Mouse (Mus musculus): ENCODE results near the gene Rxrb. TPM values are rescaled to one million over a fixed set of nuclear protein-coding genes. Genes with fewer than 3 reads are reported as not detected.
"Not testable (repeated sequence)": the region's sequence is repeated elsewhere in the genome, so short reads cannot be mapped to it uniquely, and the experiment has no call there.

Gene Rxrb
- polyA plus RNA-seq (2015; fragmentation: Nextera tagmentation; extraction: Ambion mirVana), result 41.8 and 45.0 TPM in 2 replicates

- H3K36me3 ChIP-seq, result peaks cover 16% of the 10 kb centered on the region; the same call in 1 of the 2 replicates
- peaks cover 49% of the 10 kb centered on the region for H3K4me1 ChIP-seq (replicated peaks)
Observed at GRCm38 (mm10) chr17:34031465-34032173, at the start of gene Rxrb, which contains the start of gene Slc39a7. Rxrb (plus strand) TSS chr17:34031812. Slc39a7 (minus strand) TSS chr17:34031682.

GRCm38 (mm10) chr17:33982136-33982535 lies 49.5 kb upstream of the Rxrb start:
- WGBS, result 12% methylated on average over 8 of the region's 8 CpGs
- H3K4me3 ChIP-seq (replicated peaks), result not testable (repeated sequence)

More at GRCm38 (mm10) chr17:34031465-34032173, at the start of gene Rxrb, which contains the start of gene Slc39a7:
- no peaks in the 10 kb centered on the region for H3K9me3 ChIP-seq
- WGBS, result under 1% methylated on average over 80 of the region's 88 CpGs
- H3K4me3 ChIP-seq (replicated peaks), result peak within 1 kb of the TSS; percentile 96
- H3K27ac ChIP-seq, result peak within 1 kb of the TSS; percentile 97
- peak within 1 kb of the TSS; percentile 93 for H3K4me2 ChIP-seq (replicated peaks)
- peak; percentile 83 for ATAC-seq
- peak within 1 kb of the TSS; percentile 93 for H3K9ac ChIP-seq
- H3K27me3 ChIP-seq (replicated peaks), result no peaks in the 10 kb centered on the region

GRCm38 (mm10) chr17:33991788-33992664 lies 39.6 kb upstream of the Rxrb start:
- Histone ChIP-seq H3K4me3 (replicated peaks) (no peak overlapping the region), H3K4me1 (replicated peaks) (0 out of 2 replicates have a peak, but pooled peaks cover 2% of the 10 kb centered on the region), H3K4me2 (replicated peaks) (no peak overlapping the region), H3K9ac (no peak overlapping the region), H3K27ac (no peak overlapping the region), H3K36me3 (no peaks in the 10 kb centered on the region), H3K27me3 (replicated peaks) (peaks cover 10% of the 10 kb centered on the region; the same call in 1 of the 2 replicates), H3K9me3 (no peaks in the 10 kb centered on the region)
- 0 out of 2 replicates have a peak, but pooled peaks have one; percentile 31 for ATAC-seq
- 29% methylated on average over 10 of the region's 10 CpGs for WGBS

More at GRCm38 (mm10) chr17:33982136-33982535, 49.5 kb upstream of the Rxrb start:
- H3K9ac ChIP-seq; H3K27ac ChIP-seq; H3K9me3 ChIP-seq; ATAC-seq; H3K36me3 ChIP-seq; H3K4me1 ChIP-seq (replicated peaks): not testable (repeated sequence)
- Histone ChIP-seq H3K27me3 (replicated peaks) (peaks cover 17% of the 10 kb centered on the region), H3K4me2 (replicated peaks) (peak overlapping the region; percentile 80)

- Histone ChIP-seq H3K4me2 (replicated peaks) (no peak overlapping the region), H3K9ac (no peak overlapping the region), H3K4me3 (replicated peaks) (no peak overlapping the region), H3K27me3 (replicated peaks) (0 out of 2 replicates have a peak, but pooled peaks cover under 1% of the 10 kb centered on the region), H3K27ac (no peak overlapping the region), H3K36me3 (no peaks in the 10 kb centered on the region), H3K9me3 (no peaks in the 10 kb centered on the region), H3K4me1 (replicated peaks) (peaks cover 7% of the 10 kb centered on the region; the same call in 1 of the 2 replicates)
- ATAC-seq, result no peak
- WGBS, result 90% methylated on average over 8 of the region's 8 CpGs
Observed at GRCm38 (mm10) chr17:33994959-33995358, 36.7 kb upstream of the Rxrb start.

GRCm38 (mm10) chr17:33995651-33996050 lies 36.0 kb upstream of the Rxrb start:
- H3K4me3 ChIP-seq (replicated peaks), result no peak overlapping the region
- H3K4me1 ChIP-seq (replicated peaks), result peaks cover 11% of the 10 kb centered on the region; the same call in 1 of the 2 replicates
- no peaks in the 10 kb centered on the region for H3K36me3 ChIP-seq
- H3K4me2 ChIP-seq (replicated peaks), result no peak overlapping the region
- no peak overlapping the region for H3K9ac ChIP-seq
- ATAC-seq, result no peak
- WGBS, result 42% methylated on average over 3 of the region's 3 CpGs
- no peaks in the 10 kb centered on the region for H3K9me3 ChIP-seq
- no peak overlapping the region for H3K27ac ChIP-seq
- H3K27me3 ChIP-seq (replicated peaks), result 0 out of 2 replicates have a peak, but pooled peaks cover 5% of the 10 kb centered on the region

- 86% methylated on average over 2 of the region's 2 CpGs for WGBS
- not testable (repeated sequence) for H3K4me1 ChIP-seq (replicated peaks); ATAC-seq; H3K4me3 ChIP-seq (replicated peaks); H3K27me3 ChIP-seq (replicated peaks); H3K36me3 ChIP-seq; H3K4me2 ChIP-seq (replicated peaks); H3K9ac ChIP-seq; H3K9me3 ChIP-seq; H3K27ac ChIP-seq
Observed at GRCm38 (mm10) chr17:33997025-33997424, 34.6 kb upstream of the Rxrb start.

- not testable (repeated sequence) for H3K27ac ChIP-seq; H3K9ac ChIP-seq; H3K36me3 ChIP-seq; ATAC-seq; H3K9me3 ChIP-seq; H3K4me1 ChIP-seq (replicated peaks); H3K27me3 ChIP-seq (replicated peaks); H3K4me3 ChIP-seq (replicated peaks)
- 55% methylated on average over 5 of the region's 5 CpGs for WGBS
- peak overlapping the region; percentile 99 for H3K4me2 ChIP-seq (replicated peaks)
Observed at GRCm38 (mm10) chr17:33998697-33999096, 32.9 kb upstream of the Rxrb start.

GRCm38 (mm10) chr17:33999341-34000149 lies 32.1 kb upstream of the Rxrb start:
- Histone ChIP-seq H3K27ac (peak overlapping the region; percentile 29), H3K36me3 (no peaks in the 10 kb centered on the region), H3K4me3 (replicated peaks) (peak overlapping the region; percentile 58), H3K9me3 (no peaks in the 10 kb centered on the region), H3K9ac (peak overlapping the region; percentile 58), H3K27me3 (replicated peaks) (0 out of 2 replicates have a peak, but pooled peaks cover 5% of the 10 kb centered on the region), H3K4me1 (replicated peaks) (peaks cover 9% of the 10 kb centered on the region; the same call in 1 of the 2 replicates), H3K4me2 (replicated peaks) (peak overlapping the region; percentile 99)
- 2% methylated on average over 87 of the region's 87 CpGs for WGBS
- ATAC-seq, result peak; percentile 66

- H3K27me3 ChIP-seq (replicated peaks), result 0 out of 2 replicates have a peak, but pooled peaks cover 5% of the 10 kb centered on the region
- H3K4me2 ChIP-seq (replicated peaks), result peak within 1 kb of the TSS; percentile 99
- ATAC-seq, result peak; percentile 97
- WGBS, result under 1% methylated on average over 30 of the region's 30 CpGs
- peak within 1 kb of the TSS; percentile 58 for H3K9ac ChIP-seq
- H3K4me1 ChIP-seq (replicated peaks), result peaks cover 9% of the 10 kb centered on the region; the same call in 1 of the 2 replicates
- peak within 1 kb of the TSS; percentile 29 for H3K27ac ChIP-seq
- no peaks in the 10 kb centered on the region for H3K36me3 ChIP-seq
- H3K4me3 ChIP-seq (replicated peaks), result peak within 1 kb of the TSS; percentile 58
- no peaks in the 10 kb centered on the region for H3K9me3 ChIP-seq
Observed at GRCm38 (mm10) chr17:34000150-34000537, 31.5 kb upstream of the Rxrb start, which contains the start of gene H2-K1. H2-K1 (minus strand) TSS chr17:34000347.

- H3K9me3 ChIP-seq; H3K27me3 ChIP-seq (replicated peaks); H3K4me1 ChIP-seq (replicated peaks); H3K27ac ChIP-seq; H3K4me3 ChIP-seq (replicated peaks); H3K36me3 ChIP-seq; ATAC-seq; H3K9ac ChIP-seq: not testable (repeated sequence)
- H3K4me2 ChIP-seq (replicated peaks), result peak overlapping the region; percentile 99
- WGBS, result 54% methylated on average over 2 of the region's 2 CpGs
Observed at GRCm38 (mm10) chr17:34000796-34001195, 30.8 kb upstream of the Rxrb start.

GRCm38 (mm10) chr17:34003426-34003825 lies 28.2 kb upstream of the Rxrb start:
- Histone ChIP-seq H3K9ac (no peak overlapping the region), H3K9me3 (no peaks in the 10 kb centered on the region), H3K4me1 (replicated peaks) (peaks cover 9% of the 10 kb centered on the region; the same call in 1 of the 2 replicates), H3K4me3 (replicated peaks) (no peak overlapping the region), H3K27ac (no peak overlapping the region), H3K4me2 (replicated peaks) (no peak overlapping the region), H3K36me3 (no peaks in the 10 kb centered on the region), H3K27me3 (replicated peaks) (0 out of 2 replicates have a peak, but pooled peaks cover 5% of the 10 kb centered on the region)
- 7% methylated on average over 5 of the region's 5 CpGs for WGBS
- ATAC-seq, result no peak
